Mouse (Mus musculus) heart, adult 18-20 months (tissue): Measurements from ENCODE around the gene Tspan9. TPM values are rescaled to one million over a fixed set of nuclear protein-coding genes. Genes with fewer than 3 reads are reported as not detected.
A peak's percentile ranks its signal among the peaks of the same experiment; 100 is the strongest.

Source experiments
- DNase-seq, 2 experiments: peaks; one replicate each; pipeline ENCODE4 v3.0.0; 2021 to 2022; ENCODE audit warnings: mixed read lengths in 1 of 2
- total RNA-seq, 2 experiments: library from RNA; stranded (reverse); gene quantifications; 2 replicates each; pipeline ENCODE4 v1.2.3; 2021

Tspan9 gene
- total RNA-seq, 2 experiments from 2014 or later: 83.1 to 104 TPM

DNA sequence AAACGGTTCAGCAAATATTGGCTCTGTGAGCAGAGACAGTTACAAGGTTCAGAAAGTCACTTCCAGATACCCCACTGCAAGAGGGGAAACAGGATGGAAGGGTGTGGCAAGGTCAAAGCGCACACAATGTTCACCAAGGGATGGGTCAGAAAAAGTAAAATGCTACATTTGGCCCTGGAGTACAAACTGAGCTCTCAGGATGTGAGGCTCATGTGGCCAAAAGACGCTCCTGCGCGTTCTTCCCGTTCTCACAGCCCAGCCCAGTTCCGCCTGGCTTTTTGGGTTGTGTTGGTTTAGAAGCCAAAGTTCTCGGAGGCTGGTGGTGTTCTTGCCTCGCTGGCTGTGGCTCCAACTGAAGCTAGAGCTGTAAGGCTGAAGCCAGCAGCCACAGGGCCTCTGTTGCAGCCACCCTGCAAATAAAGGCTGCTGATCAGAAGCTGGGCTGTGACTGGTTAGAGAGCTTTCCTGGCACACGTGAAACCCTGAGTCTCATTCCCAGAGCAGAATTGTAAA is 9.7 kb downstream of the Tspan9 start:
- peak; percentile 69 to 87 for DNase-seq

DNA sequence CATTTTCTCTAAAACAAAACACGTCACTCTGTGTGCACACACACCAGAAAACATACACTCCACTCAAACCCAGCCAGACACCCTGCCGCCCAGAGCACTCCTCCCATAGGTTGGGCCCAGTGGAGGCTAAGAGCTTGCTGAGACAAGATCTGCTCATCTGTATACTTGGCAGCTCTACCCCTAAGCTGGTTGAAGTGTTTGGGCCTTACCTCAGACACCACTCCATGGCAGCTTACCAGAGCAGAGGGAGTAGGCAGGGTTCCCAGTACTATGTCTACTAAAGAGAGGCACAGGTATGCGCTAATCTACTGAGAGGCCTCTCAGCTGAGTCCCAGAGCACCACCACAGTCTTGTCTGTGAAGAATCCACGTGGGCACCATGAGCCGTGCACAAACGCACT is 10.8 kb downstream of the Tspan9 start:
- peak in 1 of 2 experiments; percentile 54 for DNase-seq

DNA sequence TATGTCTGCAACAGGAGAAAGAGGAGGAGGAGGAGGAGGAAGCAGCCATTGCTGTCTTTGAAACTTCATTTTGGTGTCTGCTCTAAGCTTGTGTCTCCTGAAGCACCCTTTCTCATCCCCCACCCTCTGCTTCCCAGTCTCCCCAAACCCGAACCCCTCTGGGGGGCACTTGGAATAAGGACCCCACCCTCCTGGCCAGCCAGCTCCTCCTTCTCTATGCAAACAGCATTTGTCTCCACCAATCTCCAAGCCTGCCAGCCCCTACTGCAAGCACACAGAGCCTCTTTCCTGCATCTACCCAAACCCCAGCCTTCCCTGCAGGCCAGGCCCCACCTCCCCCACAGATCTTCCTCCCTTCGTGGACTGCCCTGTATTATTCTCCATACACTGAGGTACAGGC is 12.0 kb downstream of the Tspan9 start:
- DNase-seq: no peak

DNA sequence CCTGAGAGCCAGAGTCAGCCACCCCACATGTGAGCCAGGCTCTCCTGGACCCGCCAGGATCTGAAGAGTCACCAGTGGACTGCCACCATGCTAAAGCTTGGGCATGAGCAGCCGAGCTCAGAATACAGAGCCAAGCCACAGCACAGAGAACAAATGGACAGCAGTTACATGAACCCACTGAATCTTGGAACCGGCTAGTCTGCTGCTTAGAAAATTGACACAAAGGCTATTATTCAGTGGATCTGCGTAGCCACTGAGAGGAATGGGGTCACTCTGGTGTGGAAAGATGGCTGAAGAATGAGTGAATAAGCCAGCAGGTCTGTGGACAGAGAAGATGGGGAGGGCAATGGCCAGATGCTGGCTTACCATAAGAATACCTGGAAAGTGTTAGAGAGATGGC is 12.7 kb downstream of the Tspan9 start:
- DNase-seq: no peak

DNA sequence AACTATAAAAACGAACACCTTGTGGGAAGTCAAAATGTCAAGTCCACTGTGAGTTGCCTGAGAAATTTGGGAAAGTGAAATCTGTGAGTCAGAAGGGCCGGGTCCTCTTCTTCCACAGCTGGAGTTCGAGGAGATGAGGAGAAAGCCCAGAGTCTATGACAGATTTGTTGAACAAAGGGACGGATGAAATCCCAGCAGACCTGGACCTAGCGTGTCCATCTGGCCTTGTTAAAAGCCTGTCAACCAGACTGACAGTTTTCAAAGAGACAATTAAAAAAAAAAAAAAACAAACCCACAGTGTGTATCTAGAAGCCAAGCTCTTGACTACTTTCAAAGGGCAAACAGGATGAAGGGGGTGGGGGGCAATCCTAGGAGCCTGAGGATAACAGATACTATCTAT is 14.0 kb downstream of the Tspan9 start:
- DNase-seq: no peak

DNA sequence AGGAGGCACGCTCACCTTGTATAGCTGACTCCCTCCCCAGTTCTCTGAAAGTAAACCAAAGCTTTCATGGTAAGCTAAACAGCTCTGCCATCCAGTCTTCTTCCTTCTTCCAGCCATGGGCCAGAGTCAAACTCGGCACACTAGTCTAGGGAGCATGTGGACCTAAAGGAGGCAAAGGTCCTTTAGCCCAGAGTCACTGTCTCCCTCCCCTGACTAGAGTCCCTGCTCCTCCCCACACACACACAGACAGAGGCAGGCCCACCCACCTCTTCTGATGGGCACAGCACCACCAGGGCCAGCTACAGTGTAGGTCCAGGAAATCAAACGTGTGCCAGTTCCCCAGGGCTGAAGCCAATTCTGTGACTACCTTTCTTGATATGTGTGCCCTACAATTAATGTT is 16.1 kb downstream of the Tspan9 start:
- DNase-seq: no peak

DNA sequence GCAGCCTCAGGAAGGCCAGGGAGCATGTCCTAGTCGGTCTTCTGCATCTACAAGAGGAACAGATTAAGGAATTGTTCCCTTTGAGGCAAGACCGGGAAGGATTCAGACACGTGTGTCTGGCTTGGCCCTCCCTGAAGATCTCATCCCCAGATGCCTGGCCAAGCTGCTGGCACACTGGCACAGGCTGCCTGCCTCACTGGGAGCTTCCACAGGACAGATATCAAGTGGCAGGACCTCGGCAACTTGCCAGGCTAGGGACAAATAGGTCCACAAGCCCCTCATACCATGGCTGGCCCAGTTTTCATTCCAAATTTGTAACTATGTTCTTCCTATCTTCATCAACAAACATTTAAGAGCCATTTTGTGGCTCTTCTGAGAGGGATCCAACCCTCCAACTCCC is 16.5 kb downstream of the Tspan9 start:
- no peak for DNase-seq

DNA sequence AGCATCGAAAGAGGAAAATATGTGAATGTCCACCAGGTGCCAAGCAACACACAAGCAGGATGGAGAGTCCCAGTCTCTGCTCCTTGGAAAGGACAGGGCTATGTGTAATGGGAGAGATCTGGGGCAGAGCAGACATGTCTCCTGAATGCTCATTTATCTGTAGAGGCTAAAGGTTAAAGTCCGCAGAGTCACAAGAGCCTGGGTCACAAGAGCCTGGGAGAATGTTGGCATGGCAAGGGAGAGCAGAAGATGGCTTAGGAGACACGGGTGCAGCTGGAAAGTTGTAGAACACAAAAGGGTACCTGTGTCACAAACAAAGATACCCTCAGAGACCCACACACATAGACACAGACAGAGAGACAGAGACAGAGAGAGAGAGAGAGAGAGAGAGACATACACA is 17.9 kb downstream of the Tspan9 start:
- DNase-seq: no peak

DNA sequence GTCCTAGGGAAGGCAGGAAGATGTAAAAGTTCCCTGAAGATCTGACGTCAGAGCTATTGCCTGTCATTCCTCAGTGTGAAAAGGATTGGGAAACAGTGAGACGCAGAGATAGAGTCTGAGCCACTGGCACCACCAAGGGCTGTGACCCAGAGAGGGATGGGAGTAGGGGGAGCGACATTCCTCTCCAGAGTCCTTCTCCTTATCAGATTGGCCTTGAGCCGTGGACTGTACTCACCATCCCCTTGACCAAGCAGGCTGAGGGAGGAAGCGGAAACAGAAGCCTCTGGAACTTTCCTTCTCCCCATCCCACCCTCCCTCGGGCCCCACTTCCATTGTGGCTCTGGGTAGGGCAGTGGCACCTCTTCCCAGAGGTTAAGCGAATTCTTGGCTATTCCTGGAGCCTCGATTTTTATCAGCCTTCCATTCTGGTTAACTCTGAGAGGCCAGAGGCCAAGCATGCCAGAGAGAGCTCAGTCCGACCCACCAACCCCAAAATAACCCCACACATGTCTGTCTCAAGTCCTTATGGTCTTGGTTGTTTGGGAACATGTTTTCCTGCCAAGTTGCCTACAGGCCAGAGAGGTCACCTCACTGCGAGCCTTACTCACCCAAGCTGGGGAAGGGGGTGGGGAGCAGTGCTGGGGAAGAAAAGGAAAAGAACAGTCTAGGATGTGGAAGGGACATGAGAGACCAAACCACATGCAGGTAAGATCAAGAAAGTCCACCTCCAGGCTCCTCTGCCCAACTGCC is 19.0 kb downstream of the Tspan9 start:
- peak; percentile 70 to 89 for DNase-seq

DNA sequence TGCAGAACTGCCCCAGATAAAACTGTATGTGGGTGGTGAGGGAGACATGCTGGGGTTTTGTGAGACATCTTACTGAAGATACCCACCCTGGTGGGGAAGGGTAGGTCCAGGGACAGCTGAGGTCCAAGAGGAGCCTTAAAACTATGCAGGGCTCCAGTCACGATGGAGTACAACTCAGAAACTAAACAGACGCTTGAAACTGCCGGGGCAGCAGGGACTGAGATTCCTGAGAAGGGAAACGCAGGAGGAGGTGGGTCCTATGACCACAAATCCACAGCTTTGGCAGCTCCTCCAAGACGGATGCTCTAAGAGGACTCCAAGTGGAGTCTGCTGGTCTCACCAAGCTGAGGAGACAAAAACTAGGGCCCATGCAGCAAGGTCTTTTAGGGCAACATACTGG is 21.3 kb downstream of the Tspan9 start:
- peak; percentile 51 to 55 for DNase-seq

DNA sequence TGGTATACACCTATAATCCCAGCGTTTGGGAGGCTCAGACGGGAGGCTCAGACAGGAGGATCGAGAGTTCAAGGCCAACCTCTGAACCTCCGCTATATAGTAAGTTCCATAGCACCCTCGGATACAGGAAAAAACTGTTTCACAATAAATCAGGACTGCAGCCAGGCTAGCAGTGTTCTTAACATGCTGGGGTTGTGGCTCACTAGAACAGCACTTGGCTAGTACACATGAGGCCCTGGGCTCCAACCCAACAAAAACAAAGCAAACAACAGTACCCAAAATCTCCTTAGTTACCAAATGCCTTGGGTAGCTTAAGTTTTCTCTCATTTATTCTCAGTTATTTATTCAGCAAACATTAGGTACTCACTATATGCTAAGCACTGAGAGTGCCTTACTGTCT is 21.7 kb downstream of the Tspan9 start:
- DNase-seq: peak; percentile 86

DNA sequence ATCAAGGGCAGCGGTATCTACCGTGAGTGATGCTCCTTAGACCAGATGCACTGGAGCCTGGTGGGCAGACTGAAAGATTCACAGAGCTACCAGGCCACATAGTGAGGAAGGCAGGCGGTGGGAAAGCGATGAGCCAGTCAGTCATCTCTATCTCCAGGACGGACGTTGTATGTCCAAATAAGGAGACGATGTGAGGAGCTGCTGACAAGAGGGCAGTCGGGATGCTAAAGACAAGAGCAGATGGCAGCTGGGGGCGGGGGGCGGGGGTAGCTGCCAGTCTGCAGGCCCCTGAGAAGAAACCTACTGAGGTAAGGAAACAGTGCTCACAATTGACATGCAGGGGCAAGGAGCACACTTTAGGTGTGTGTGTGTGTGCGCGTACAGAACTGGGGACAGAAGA is 22.6 kb downstream of the Tspan9 start:
- no peak for DNase-seq

DNA sequence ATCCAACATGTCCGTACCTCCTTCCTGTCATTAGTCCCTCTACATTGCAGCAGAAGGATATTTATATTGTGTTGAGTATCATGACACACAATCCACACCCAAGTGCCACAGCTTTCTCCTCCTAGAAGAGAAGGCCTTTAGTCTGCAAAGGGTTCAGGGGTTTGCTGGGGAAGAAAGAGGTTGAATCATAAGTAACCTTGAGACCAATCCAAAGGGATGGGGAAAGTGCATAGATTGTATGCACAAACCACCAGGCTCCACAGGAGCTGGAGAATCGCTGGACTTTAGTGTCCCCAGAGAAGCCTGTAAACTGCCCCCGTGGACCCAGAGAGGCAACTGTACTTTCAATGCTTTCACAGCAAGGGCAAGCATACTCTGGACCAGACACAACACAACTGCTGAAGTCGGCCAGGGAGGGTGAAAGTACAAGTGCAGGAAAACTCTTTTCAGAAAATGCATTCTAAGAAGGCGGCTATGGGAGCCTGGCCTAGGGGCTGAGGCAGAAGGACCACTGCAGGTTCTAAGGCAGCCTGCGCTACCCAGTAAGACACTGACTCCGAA is 24.6 kb downstream of the Tspan9 start:
- DNase-seq: no peak

DNA sequence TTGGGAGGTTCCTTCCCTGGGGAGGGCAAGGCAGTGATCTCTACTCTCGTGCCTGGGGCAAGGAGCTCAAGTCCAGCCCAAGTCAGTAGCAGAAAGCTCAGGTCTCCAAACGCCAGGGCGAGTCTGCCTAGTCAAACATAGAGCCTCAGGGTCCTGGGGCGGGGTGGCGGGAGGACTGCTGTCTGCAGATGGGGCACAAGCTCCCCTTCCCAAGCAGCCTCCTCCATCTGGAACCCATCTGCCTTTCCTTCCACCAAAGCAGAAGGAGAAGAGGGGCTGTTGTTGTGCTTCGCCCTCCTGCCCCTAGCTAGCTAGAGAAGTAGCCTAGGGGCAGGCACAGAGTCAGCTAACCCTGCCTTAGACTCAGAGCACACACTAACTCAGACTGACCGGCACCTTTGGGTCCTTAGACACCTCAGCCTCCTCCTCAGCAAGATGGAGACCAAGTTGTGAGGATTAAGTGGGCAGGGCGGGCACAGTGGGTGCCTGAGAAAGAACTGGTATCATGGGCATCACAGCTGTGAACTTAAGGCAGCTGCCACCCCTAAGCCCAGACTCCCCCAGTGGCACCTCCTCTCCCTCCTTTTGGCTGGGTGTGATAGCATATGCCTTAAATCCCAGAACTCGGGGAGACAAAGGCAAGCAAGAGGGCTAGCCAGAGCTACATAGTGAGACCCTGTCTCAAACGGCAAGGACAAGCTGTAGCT is 26.4 kb downstream of the Tspan9 start:
- no peak for DNase-seq

DNA sequence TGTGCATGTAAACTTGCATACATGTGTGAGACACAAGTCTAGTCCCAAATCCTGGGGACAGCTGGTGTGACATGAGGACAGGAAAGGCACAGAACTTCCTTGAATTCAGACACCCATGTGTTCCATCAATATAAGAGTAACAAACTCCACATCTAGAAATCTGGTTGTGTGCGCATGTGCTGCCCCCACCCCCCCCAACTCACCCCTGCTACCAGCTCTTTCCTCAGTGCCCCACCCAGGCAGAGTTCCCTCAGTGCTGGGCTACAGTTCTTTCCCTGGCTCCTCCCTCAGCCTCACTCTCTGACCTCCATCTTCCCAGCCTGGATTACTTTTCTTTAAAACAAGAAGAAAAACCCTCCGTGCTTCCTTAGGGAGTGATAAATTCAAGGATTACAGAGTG is 27.1 kb downstream of the Tspan9 start:
- DNase-seq: no peak

DNA sequence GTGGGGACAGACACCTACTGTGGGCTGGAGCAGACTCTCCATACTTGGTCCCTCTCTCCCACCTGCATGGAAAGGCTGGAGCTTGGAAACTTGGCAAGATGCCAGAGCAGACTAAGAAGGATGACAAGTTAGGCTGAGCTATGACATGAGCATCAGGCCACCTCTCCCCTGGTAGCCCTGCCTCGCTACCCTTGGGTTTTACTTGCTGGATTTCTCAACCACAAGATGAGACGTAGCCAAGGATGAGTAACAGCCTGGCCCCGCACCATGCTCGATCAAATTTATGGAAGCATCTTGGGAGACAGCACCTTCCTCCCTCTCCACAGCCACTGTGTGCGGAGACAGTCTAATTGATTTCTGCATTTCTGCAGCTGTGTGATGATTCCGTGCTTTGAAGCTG is 28.3 kb downstream of the Tspan9 start:
- DNase-seq: no peak

DNA sequence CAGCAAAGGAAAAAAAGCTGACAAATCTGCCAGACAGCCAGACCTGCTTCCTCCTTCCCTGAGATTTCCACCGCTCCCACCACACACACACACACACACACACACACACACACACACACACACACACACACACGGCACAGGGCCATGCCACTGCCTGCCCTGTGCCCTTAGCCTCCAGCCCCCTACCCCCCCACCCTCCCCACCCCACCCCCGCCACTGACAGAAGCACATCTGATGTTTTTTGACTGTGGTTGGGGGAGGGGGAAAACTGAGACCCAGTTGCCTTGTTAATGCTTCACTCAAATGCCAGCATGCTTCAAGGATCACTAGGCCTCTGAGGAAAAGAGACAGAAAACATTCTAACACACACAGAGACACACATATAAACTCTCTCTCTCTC is 30.8 kb downstream of the Tspan9 start:
- DNase-seq: no peak

DNA sequence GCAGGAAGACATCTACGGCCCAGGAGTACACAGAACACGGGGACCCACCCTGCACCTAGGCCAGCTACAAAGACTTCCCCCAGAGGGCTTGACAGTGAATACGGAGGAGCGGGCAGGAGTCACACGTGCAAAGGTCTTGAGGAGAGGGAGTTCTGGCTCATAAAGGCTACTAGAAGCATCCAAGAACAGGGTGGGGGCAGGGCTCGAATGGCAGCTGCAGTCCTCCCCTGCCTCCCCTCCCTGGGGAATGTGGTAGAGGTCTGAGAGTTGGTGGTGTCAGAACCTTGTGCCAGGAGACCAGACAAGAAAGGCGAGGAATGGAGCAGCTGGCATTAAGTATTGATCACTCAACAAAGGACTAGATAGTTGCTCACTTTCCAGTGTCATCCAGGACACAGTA is 31.6 kb downstream of the Tspan9 start:
- no peak for DNase-seq

DNA sequence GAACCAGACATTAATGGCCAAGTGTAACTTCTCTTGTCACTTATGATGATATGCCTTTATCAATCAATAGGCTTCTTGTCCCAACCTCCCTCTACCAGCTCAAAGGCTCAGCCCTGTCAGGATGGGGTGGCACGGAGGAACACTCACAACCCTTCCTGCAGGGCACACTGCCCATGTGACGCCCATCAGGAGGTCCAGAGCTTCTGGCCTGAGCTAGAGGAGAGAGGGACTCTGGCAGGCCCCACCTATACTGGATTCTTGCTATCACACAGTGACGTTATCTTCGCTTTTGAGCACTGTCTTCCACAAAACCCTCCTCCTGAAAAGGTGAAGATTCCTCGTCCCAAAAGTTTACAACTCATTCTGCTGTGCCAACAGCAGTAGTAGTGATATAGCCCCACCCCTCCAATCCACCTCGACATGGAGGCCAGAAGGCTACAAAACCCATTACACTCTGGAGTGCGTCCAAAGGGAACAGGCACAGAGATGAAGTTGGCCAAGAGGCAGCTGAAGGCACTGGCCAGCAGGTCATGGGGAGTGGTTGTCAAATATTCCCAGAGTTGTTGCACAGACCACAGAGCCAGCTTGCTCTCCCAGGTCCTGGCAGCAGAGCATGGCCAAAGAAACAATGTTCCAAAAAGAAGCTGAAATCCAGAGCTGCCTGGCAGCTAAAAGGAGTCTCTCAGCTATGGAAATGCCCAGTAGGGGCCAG is 34.9 kb downstream of the Tspan9 start:
- peak; percentile 62 to 82 for DNase-seq

DNA sequence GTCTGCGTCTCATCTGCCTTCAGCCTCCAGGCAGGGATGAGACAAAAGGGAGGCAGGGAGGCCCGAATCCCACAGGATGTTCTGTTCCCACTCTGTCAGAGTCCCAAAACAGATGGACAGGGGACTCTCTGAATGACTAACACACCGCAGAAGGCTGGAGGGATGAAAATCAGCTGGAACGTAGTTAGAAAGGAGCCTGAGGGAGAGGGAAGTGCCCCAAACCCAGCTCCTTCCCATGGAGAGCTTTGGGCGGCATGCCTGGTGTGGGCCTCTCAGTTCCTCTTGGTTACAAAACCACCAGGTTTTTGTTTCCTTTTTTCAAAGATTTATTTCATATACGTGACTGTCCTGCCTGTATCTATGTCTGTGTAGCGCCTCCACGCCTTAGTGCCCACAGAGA is 35.7 kb downstream of the Tspan9 start:
- no peak for DNase-seq

DNA sequence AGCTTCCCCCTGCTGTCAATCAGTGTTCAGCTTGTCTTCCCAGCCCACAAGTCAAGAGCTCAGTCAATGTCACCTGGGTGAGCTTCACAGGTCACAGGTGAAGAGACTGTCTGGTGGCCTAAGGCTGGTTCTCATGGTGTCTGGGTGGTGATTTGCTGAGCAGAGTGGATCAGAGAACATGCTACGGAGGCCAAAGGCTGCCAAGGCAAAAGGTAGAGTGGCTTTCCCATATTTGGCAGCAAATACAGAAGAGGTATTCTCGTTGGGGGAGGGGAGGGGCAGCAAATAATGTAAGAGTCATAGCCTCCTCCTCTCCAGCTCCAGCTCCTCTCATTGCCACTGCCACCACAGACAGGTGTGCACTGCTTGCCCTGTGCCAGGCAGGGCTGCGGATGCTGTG is 37.2 kb downstream of the Tspan9 start:
- DNase-seq: no peak

DNA sequence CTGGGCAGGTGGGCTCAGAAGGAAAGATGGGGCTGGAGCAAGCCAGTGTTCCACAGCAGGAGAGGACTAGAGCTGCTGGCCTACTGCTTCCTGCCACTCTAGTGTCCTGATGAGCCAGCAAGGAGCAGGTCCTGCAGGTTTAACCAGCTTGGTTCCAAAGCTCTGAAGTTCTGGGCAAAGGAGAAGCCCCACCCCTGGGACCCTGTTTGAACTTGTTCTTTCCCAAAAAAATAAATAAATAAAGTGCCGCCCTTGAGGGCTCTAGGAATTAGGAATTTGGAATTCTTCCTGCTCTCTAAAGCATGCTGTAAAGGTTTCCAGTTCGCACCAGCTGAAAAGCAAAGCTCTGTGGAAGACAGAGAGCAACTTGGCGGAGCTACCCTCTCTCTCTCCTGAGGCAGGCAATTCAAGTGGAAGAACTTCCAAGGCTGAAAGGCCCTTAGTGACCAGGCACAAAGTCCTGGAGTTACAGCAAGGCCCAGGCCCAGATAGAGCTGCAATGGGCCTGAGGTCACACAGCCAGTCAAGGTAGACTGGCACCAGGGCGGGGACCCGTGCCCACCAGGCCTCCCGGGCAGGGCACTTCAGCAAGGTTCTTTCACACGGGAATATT is 38.6 kb downstream of the Tspan9 start:
- no peak for DNase-seq
